Mouse (Mus musculus): ENCODE measurements around the gene Slco3a1. TPM values are rescaled to one million over a fixed set of nuclear protein-coding genes. Genes with fewer than 3 reads are reported as not detected.

The Slco3a1 gene
- total RNA-seq, 2 experiments from 2014 or later: 3.3 to 4.4 TPM

- ATAC-seq (replicated peaks; ENCODE audit: low FRiP score, poor library complexity, severe bottlenecking): no peak
Measured at GRCm38 (mm10) chr7:74365623-74366022, 189.0 kb downstream of the Slco3a1 start.

- no peak for ATAC-seq (replicated peaks; ENCODE audit: low FRiP score, poor library complexity, severe bottlenecking)
Measured at GRCm38 (mm10) chr7:74364956-74365355, 189.6 kb downstream of the Slco3a1 start.

- ATAC-seq (replicated peaks; ENCODE audit: low FRiP score, poor library complexity, severe bottlenecking): no peak
Measured at GRCm38 (mm10) chr7:74363440-74363839, 191.1 kb downstream of the Slco3a1 start.

- no peak for ATAC-seq (replicated peaks; ENCODE audit: low FRiP score, poor library complexity, severe bottlenecking)
Measured at GRCm38 (mm10) chr7:74361677-74362076, 192.9 kb downstream of the Slco3a1 start.

GRCm38 (mm10) chr7:74357027-74357426 lies 197.6 kb downstream of the Slco3a1 start:
- ATAC-seq (replicated peaks; ENCODE audit: low FRiP score, poor library complexity, severe bottlenecking): no peak

DNA sequence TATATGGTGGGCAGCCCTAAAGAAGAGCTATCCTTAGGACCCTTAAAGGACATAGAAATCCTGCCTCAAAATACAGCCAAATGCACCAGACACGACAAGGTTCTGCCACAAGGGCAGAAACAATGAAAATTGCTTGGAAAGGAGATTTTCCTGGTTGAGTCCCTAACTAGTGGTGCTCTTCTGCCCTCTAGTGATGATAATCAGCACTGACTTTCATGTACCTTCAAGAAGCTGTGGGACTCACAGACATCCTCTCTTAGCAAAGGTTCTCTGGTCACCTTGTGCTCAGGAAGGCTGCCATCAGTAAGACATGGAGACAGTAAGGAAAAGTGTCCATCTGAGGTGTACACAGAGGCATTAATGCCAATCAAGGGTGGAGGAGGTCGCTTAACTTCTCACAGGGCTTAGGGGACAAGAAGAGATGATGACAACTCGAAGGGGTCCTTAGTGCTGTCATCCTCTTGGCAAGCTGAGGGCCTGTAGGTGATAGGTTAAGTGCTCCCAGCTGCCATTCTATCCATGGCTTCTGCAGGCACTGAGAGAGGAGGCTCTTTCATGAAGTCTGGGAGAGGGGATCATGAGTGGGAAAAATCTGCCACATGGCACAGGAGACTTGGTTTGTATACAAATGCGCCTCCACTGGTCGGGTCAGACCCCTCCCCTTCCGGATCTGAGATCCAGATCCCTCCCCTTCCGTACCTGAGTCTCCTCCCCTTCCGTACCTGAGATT lies 199.9 kb downstream of the Slco3a1 start:
- ATAC-seq (replicated peaks; ENCODE audit: low FRiP score, poor library complexity, severe bottlenecking): no peak

GRCm38 (mm10) chr7:74353707-74354468 lies 200.7 kb downstream of the Slco3a1 start:
- no peak for ATAC-seq (replicated peaks; ENCODE audit: low FRiP score, poor library complexity, severe bottlenecking)

DNA sequence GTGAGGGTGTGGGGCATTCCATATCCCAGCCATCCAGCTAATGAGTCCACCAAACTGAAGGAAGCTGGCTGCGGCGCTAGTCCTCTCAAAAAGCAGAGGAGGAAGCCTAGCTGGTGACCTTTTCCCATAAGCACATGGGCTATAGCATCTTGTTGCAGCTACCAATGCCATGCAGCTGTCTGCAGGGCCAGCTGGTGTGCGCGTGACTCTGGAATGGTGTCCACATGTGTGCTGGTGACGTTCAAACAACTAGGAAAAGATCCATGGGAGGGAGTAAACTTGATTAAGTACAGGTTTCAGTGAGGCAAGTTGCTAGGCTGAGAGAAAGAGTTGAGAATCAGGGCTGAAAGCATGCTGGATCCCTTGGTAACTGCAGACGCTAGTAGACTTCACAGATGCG lies 201.3 kb downstream of the Slco3a1 start:
- no peak for ATAC-seq (replicated peaks; ENCODE audit: low FRiP score, poor library complexity, severe bottlenecking)

DNA sequence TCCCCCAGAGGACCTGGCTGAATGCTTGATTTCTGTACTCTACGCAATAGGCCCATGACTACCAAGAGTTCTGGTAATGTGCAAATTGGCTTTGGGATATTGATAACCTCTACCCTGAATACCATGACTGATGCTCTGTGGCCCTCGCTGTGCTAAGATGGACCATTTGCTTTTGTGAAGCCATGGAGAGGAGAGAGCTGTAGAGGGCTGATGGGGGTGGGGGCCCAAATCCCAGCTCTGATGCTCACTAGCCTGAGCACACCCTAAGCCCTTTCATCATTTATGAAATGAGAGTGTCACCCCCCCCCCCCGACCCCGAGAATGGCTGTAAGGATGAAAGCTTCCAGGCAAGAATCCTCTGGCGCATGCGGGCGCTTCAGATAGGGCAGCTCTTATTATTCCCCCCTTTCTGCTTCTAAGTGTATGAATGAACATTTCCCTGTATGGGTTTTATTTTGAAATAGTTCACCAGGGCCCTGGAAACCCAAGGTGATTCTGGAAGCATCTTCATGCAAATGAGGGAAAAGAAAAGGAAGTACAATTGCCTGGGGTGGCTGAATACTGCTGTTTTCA lies 206.2 kb downstream of the Slco3a1 start:
- ATAC-seq (replicated peaks; ENCODE audit: low FRiP score, poor library complexity, severe bottlenecking): no peak

- no peak for ATAC-seq (replicated peaks; ENCODE audit: low FRiP score, poor library complexity, severe bottlenecking)
Measured at GRCm38 (mm10) chr7:74347026-74347425, 207.6 kb downstream of the Slco3a1 start.

GRCm38 (mm10) chr7:74346451-74346850 lies 208.1 kb downstream of the Slco3a1 start:
- no peak for ATAC-seq (replicated peaks; ENCODE audit: low FRiP score, poor library complexity, severe bottlenecking)

DNA sequence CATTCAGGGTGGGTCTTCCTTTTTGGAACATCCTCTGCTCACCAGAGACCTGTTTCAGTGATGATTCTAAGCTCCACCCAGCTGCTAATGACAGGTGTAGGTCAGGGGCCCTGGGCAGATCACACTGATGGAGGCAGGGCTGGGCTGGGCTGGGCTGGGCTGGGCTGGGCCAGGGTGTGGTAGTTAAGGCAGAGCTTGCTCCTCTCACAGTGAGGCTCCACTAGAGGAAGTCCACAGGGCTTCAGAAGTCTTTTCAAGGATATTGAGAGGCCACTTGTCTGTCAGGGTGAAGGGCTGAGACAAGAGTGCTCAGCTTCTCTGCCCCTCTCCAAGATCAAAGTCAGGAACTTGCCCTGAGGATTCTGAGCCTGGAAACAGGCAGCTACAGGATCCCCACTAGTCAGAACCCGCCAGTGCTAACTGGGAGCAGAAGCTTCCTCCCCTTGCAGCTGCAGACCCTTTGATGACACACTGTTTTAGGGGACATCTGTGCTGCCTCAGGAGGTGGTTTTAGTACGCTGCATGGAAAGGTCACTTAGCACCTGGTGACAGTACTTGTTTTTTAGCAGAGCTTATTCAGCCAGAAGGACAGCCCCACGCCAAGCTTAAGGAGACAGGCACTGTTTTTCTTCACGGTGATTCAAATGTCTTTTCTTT lies 213.3 kb downstream of the Slco3a1 start:
- ATAC-seq (replicated peaks; ENCODE audit: low FRiP score, poor library complexity, severe bottlenecking): no peak

GRCm38 (mm10) chr7:74340419-74340954 lies 214.1 kb downstream of the Slco3a1 start:
- ATAC-seq (replicated peaks; ENCODE audit: low FRiP score, poor library complexity, severe bottlenecking): no peak

DNA sequence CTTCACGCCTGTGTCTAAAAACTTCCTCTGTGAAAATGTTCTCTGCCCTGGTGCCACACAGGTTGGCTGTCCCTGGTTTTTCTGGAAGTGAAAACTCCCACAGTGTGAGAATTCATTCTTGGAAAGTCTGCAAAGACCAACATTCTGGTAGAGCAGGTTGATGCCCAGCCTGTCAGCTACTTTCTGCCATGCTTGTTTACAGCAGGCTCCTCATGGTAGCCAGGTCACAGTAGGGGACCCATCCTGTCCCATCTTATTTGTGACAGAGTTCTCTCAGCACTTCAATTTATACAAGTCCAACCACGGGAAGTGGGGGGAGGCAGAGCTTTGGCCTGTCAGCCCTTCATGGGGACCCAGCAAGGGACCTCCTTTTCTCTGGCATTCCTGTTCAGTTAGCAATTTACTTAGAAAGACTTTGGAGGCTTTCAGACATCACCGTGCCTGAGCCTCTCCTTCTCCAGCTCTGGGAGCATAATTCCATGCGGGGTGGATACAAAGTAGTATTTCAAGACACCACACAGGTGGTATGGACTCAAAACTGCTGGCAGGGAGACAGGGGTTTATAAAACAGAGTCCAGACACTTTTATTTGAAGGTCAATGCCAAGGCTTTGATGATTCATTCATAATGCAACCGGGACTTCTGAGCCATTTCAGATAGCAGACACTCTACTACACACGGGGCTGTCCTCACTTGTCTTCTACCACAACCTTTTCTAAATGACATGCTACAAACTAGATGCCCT lies 216.7 kb downstream of the Slco3a1 start:
- ATAC-seq (replicated peaks; ENCODE audit: low FRiP score, poor library complexity, severe bottlenecking): no peak

DNA sequence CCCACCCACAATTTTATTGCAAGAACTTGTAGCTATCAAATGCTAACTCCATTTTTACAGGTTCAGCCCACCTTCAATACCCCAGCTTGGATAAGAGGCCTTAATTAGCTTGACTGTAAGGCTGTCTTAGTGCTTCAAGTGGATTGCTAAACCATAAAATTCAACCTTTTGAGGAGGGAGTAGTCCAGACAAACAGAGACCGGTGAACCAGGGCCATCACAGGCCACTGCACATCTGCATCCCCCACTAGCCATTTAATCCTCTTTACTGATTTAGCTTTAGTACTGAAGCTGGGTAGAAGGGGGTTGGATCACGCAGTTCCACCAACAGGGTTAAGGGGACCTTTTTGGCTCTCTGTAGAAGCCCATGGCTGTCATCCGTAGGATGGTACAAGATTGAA lies 222.3 kb downstream of the Slco3a1 start:
- no peak for ATAC-seq (replicated peaks; ENCODE audit: low FRiP score, poor library complexity, severe bottlenecking)

DNA sequence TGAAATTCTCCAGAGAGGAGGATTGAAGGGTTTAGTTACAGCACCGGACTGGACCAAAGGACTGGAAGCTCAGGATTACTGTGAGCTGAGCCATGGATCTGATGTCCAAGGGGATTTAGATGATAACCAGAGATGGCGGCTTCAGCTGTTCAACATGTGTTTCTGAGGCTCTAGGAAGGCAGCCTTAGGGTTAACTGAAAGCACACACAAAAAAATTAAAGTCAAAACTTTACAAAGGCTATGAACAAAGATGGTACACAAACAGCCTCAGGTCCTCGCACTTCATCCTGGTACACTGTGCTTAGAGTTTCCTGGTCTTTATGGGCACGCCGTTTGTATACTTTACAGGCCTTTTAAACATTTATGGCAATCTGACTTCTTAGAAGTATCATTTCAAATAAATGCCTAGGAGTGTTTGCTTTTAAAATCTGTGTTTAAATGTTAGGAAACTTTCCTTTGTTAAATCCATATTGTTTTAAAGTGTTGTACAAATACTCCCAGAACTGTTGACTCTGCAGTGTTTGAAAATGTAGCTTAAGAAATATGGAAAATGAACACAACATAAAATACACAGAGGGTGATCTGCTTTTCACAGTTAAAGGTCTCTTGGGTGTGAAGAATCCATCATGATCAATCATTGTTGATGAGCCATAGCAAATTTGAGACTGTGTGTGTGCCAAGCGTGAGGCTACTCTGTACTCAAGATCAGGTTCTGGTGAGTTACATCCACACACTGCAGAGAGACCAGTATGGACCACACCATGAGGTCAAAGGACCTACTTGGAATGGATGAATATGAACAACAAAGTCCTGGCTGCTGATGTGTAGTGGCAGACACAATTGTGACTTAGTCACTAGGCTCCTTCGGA lies 223.5 kb downstream of the Slco3a1 start:
- no peak for ATAC-seq (replicated peaks; ENCODE audit: low FRiP score, poor library complexity, severe bottlenecking)

GRCm38 (mm10) chr7:74330117-74330857 lies 224.3 kb downstream of the Slco3a1 start:
- no peak for ATAC-seq (replicated peaks; ENCODE audit: low FRiP score, poor library complexity, severe bottlenecking)

- no peak for ATAC-seq (replicated peaks; ENCODE audit: low FRiP score, poor library complexity, severe bottlenecking)
Measured at GRCm38 (mm10) chr7:74329004-74329403, 225.6 kb downstream of the Slco3a1 start.
